Mouse (Mus musculus) embryonic facial prominence, embryonic 10.5 days (tissue): ENCODE results near the gene Tmem95. TPM values are rescaled to one million over a fixed set of nuclear protein-coding genes. Genes with fewer than 3 reads are reported as not detected.

ENCODE experiments used
- DNase-seq: peaks from one replicate; pipeline ENCODE4 v3.0.0-alpha.2; 2017; ENCODE audit warnings: low spot score
- H3K27ac ChIP-seq: fragments of 300-500 bp; sonication (generic); replicated peaks from 2 replicates; pipeline ENCODE4 v1.5.1; 2016; ENCODE audit warnings: mild to moderate bottlenecking
- H3K27me3 ChIP-seq: fragments of 300-500 bp; sonication (generic); replicated peaks from 2 replicates; pipeline ENCODE4 v1.6.1; 2016; ENCODE audit warnings: low read depth, mild to moderate bottlenecking; ENCODE audit not compliant: poor library complexity, severe bottlenecking
- H3K36me3 ChIP-seq: fragments of 300-500 bp; sonication (generic); replicated peaks from 2 replicates; pipeline ENCODE4 v1.6.1; 2016; ENCODE audit warnings: mild to moderate bottlenecking, moderate library complexity
- H3K4me1 ChIP-seq: fragments of 300-500 bp; sonication (generic); 2 replicates; pipeline ENCODE4 v1.6.1; 2016
- H3K4me3 ChIP-seq: fragments of 300-500 bp; sonication (generic); 2 replicates; pipeline ENCODE4 v1.5.1; 2016; ENCODE audit warnings: mild to moderate bottlenecking, moderate library complexity
- H3K9me3 ChIP-seq: fragments of 300-500 bp; sonication (generic); 2 replicates; pipeline ENCODE4 v1.6.1; 2016; ENCODE audit warnings: mild to moderate bottlenecking
- WGBS: fragments of 180-500 bp; shearing (Covaris S2); methylation state at CpG from one replicate; pipeline ENCODE4 v1.1.7; 2016; 5-methylcytosine and 5-hydroxymethylcytosine counted together
- polyA plus RNA-seq: library from polyadenylated mRNA; unstranded; fragments of >200 nt; fragmentation: Nextera tagmentation; extraction: Ambion mirVana; gene quantifications from 2 replicates; pipeline ENCODE4 v1.2.1, GENCODE M21; 2016

Gene Tmem95
- polyA plus RNA-seq, 1 experiment from 2014 or later = not detected

- WGBS = 90% methylated on average over 13 of the region's 13 CpGs
- Histone ChIP-seq H3K9me3 (no peaks in the 10 kb centered on the region), H3K4me3 (peak overlapping the region; percentile 93), H3K27ac (no peak overlapping the region), H3K4me1 (peaks cover 42% of the 10 kb centered on the region), H3K36me3 (peaks cover 52% of the 10 kb centered on the region), H3K27me3 (no peaks in the 10 kb centered on the region; the same call in 1 of the 2 replicates)
- DNase-seq = no peak
These were observed 25.2 kb upstream of the Tmem95 start for GRCm38 (mm10) chr11:69902972-69903371.

GRCm38 (mm10) chr11:69901993-69902392 lies 24.2 kb upstream of the Tmem95 start:
- Histone ChIP-seq H3K4me3 (peak overlapping the region; percentile 93), H3K27ac (peak overlapping the region; percentile 99), H3K27me3 (no peaks in the 10 kb centered on the region; the same call in 1 of the 2 replicates), H3K4me1 (peaks cover 42% of the 10 kb centered on the region), H3K9me3 (no peaks in the 10 kb centered on the region), H3K36me3 (peaks cover 51% of the 10 kb centered on the region)
- WGBS = under 1% methylated on average over 39 of the region's 39 CpGs
- DNase-seq = no peak

GRCm38 (mm10) chr11:69901406-69901846 lies 23.6 kb upstream of the Tmem95 start:
- peak overlapping the region; percentile 93 for H3K4me3 ChIP-seq
- under 1% methylated on average over 42 of the region's 42 CpGs for WGBS
- H3K9me3 ChIP-seq = no peaks in the 10 kb centered on the region
- H3K27ac ChIP-seq = peak overlapping the region; percentile 99
- peaks cover 46% of the 10 kb centered on the region for H3K36me3 ChIP-seq
- peak; percentile 98 for DNase-seq
- H3K4me1 ChIP-seq = peaks cover 42% of the 10 kb centered on the region
- no peaks in the 10 kb centered on the region; the same call in 1 of the 2 replicates for H3K27me3 ChIP-seq

- H3K4me1 ChIP-seq = peaks cover 42% of the 10 kb centered on the region
- DNase-seq = peak; percentile 94
- no peaks in the 10 kb centered on the region for H3K9me3 ChIP-seq
- peak within 1 kb of the TSS; percentile 93 for H3K4me3 ChIP-seq
- H3K27me3 ChIP-seq = no peaks in the 10 kb centered on the region; the same call in 1 of the 2 replicates
- peaks cover 39% of the 10 kb centered on the region for H3K36me3 ChIP-seq
- WGBS = under 1% methylated on average over 38 of the region's 38 CpGs
- peak within 1 kb of the TSS; percentile 99 for H3K27ac ChIP-seq
These were observed 22.9 kb upstream of the Tmem95 start, which contains the start of the genes 2810408A11Rik and Neurl4 for GRCm38 (mm10) chr11:69900471-69901405. 2810408A11Rik (minus strand) TSS chr11:69900987. Neurl4 (plus strand) TSS chr11:69901072.

GRCm38 (mm10) chr11:69899870-69900269 lies 22.1 kb upstream of the Tmem95 start:
- H3K4me1 ChIP-seq = peaks cover 45% of the 10 kb centered on the region
- H3K27ac ChIP-seq = peak overlapping the region; percentile 99
- peak overlapping the region; percentile 93 for H3K4me3 ChIP-seq
- peaks cover 30% of the 10 kb centered on the region for H3K36me3 ChIP-seq
- peak; percentile 28 for DNase-seq
- no peaks in the 10 kb centered on the region; the same call in 1 of the 2 replicates for H3K27me3 ChIP-seq
- no peaks in the 10 kb centered on the region for H3K9me3 ChIP-seq
- WGBS = 32% methylated on average over 4 of the region's 4 CpGs

GRCm38 (mm10) chr11:69895291-69895690 lies 17.5 kb upstream of the Tmem95 start, which contains the start of gene Acap1:
Acap1 (minus strand) TSS chr11:69895539.
- no peak for DNase-seq
- no peak within 1 kb of the TSS for H3K27ac ChIP-seq
- no peak within 1 kb of the TSS for H3K4me3 ChIP-seq
- H3K27me3 ChIP-seq = no peaks in the 10 kb centered on the region; the same call in 1 of the 2 replicates
- 77% methylated on average over 4 of the region's 4 CpGs for WGBS
- H3K36me3 ChIP-seq = peaks cover 10% of the 10 kb centered on the region; the same call in 1 of the 2 replicates
- H3K9me3 ChIP-seq = no peaks in the 10 kb centered on the region
- peaks cover 33% of the 10 kb centered on the region for H3K4me1 ChIP-seq

GRCm38 (mm10) chr11:69894671-69895070 lies 16.9 kb upstream of the Tmem95 start:
- Histone ChIP-seq H3K4me3 (no peak overlapping the region), H3K27ac (no peak overlapping the region), H3K4me1 (peaks cover 33% of the 10 kb centered on the region), H3K9me3 (no peaks in the 10 kb centered on the region), H3K36me3 (peaks cover 10% of the 10 kb centered on the region; the same call in 1 of the 2 replicates), H3K27me3 (no peaks in the 10 kb centered on the region; the same call in 1 of the 2 replicates)
- no peak for DNase-seq
- 72% methylated on average over 5 of the region's 5 CpGs for WGBS

GRCm38 (mm10) chr11:69891482-69891881 lies 13.7 kb upstream of the Tmem95 start:
- DNase-seq = no peak
- H3K27ac ChIP-seq = no peak overlapping the region
- H3K9me3 ChIP-seq = no peaks in the 10 kb centered on the region
- H3K36me3 ChIP-seq = no peaks in the 10 kb centered on the region
- 87% methylated on average over 4 of the region's 4 CpGs for WGBS
- H3K4me1 ChIP-seq = peaks cover 19% of the 10 kb centered on the region
- no peak overlapping the region for H3K4me3 ChIP-seq
- H3K27me3 ChIP-seq = no peaks in the 10 kb centered on the region

GRCm38 (mm10) chr11:69886907-69887635 lies 9.3 kb upstream of the Tmem95 start:
- Histone ChIP-seq H3K4me1 (peaks cover 20% of the 10 kb centered on the region), H3K27ac (no peak overlapping the region), H3K4me3 (no peak overlapping the region), H3K36me3 (no peaks in the 10 kb centered on the region), H3K9me3 (no peaks in the 10 kb centered on the region), H3K27me3 (peaks cover 5% of the 10 kb centered on the region)
- 74% methylated on average over 8 of the region's 8 CpGs for WGBS
- no peak for DNase-seq

- Histone ChIP-seq H3K9me3 (no peaks in the 10 kb centered on the region), H3K27me3 (peaks cover 15% of the 10 kb centered on the region), H3K27ac (peak overlapping the region; percentile 32; the same call in 1 of the 2 replicates), H3K4me1 (peaks cover 31% of the 10 kb centered on the region), H3K36me3 (no peaks in the 10 kb centered on the region), H3K4me3 (no peak overlapping the region)
- 85% methylated on average over 8 of the region's 8 CpGs for WGBS
- no peak for DNase-seq
These were observed 6.8 kb upstream of the Tmem95 start for GRCm38 (mm10) chr11:69884663-69885062.

GRCm38 (mm10) chr11:69884240-69884639 lies 6.4 kb upstream of the Tmem95 start:
- no peak overlapping the region for H3K4me3 ChIP-seq
- H3K9me3 ChIP-seq = no peaks in the 10 kb centered on the region
- 85% methylated on average over 9 of the region's 9 CpGs for WGBS
- H3K27ac ChIP-seq = 0 out of 2 replicates have a peak overlapping the region, but pooled peaks have one; percentile 32
- H3K27me3 ChIP-seq = peaks cover 19% of the 10 kb centered on the region
- H3K4me1 ChIP-seq = peaks cover 35% of the 10 kb centered on the region
- H3K36me3 ChIP-seq = no peaks in the 10 kb centered on the region
- DNase-seq = no peak

GRCm38 (mm10) chr11:69883527-69884151 lies 5.8 kb upstream of the Tmem95 start:
- Histone ChIP-seq H3K9me3 (no peaks in the 10 kb centered on the region), H3K27me3 (peaks cover 23% of the 10 kb centered on the region), H3K27ac (no peak overlapping the region), H3K36me3 (no peaks in the 10 kb centered on the region), H3K4me1 (peaks cover 41% of the 10 kb centered on the region), H3K4me3 (no peak overlapping the region)
- WGBS = 88% methylated on average over 8 of the region's 8 CpGs
- DNase-seq = no peak
